Mouse (Mus musculus) thymus, adult 2 months (tissue): Measurements from ENCODE around the gene Wbp1l.

Experiments used
- CTCF ChIP-seq: fragments of 200-500 bp; IDR thresholded peaks from 2 replicates; pipeline ENCODE4 v1.5.1; 2012; ENCODE audit warnings: mild to moderate bottlenecking, control low read depth, low read length, moderate library complexity, borderline replicate concordance; ENCODE audit not compliant: control insufficient read depth, poor library complexity, insufficient read depth; ENCODE audit errors: extremely low read depth
- POLR2A ChIP-seq: fragments of 200-500 bp; IDR thresholded peaks from 2 replicates; pipeline ENCODE4 v1.6.1; 2012; ENCODE audit warnings: mild to moderate bottlenecking, low read length, control low read depth, moderate library complexity; ENCODE audit not compliant: control insufficient read depth, poor library complexity, insufficient read depth; ENCODE audit errors: extremely low read depth

DNA sequence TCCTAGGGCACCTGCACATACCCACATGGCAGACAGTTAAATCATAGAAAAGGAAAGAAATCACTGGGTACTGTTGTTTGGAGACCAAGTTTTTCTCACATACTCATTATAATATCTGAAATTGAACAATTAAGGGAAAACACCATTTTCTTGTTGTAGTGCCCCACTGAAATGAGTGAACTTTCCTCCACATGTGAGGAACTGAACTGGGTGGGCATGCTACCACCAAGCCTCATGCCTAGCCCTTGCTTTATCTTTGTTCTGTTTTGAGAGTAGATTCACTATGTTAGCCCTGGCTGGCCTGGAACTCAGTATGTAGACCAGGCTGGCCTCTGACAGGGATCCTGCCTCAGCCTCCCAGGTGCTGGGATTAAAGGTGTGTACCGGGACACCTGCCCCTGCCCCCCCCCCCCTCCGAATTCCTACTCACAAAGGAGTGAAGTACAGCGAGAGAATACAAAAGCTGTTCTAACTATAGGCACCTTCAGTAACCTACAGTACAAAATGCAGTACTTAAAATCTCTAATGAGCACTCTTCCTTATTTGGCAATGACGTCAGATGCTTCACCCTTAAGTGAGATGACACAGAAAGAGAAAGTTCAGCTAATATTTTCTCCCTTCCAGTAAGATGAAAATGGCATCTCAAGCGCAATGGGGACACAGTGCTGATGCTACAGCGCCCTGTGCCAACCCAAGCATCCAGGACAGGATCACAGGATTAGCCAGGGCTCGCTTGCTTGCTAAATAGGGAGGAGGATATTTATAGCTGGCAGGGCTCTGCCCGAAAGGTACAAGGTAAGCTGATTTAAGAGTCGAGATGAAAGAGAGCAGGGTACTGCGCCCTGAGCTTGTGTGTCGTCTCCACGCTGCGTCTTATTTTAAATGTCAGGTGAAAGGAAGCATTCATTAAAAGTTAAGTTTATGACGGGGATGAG lies 36.0 kb upstream of the Wbp1l start:
- no peak for TF ChIP-seq CTCF
- no peak for TF ChIP-seq POLR2A
